Mouse (Mus musculus) myocyte (in vitro differentiated cells): ENCODE measurements around the gene Ltbp1. TPM values are rescaled to one million over a fixed set of nuclear protein-coding genes. Genes with fewer than 3 reads are reported as not detected.

ENCODE experiments used
- H3K27me3 ChIP-seq: one replicate; pipeline ENCODE4 v1.6.1; 2011; ENCODE audit not compliant: control insufficient read depth, insufficient read depth, insufficient read length
- H3K36me3 ChIP-seq: one replicate; pipeline ENCODE4 v1.6.1; 2011; ENCODE audit not compliant: control insufficient read depth, insufficient read depth
- H3K4me2 ChIP-seq: one replicate; pipeline ENCODE4 v1.6.1; 2011; ENCODE audit warnings: low read depth, control low read depth
- H3K4me3 ChIP-seq: one replicate; pipeline ENCODE4 v1.5.1; 2011; ENCODE audit warnings: mild to moderate bottlenecking, control low read depth, moderate library complexity
- H3K79me2 ChIP-seq: one replicate; pipeline ENCODE4 v1.6.1; 2011; ENCODE audit not compliant: control insufficient read depth, insufficient read depth
- H3ac ChIP-seq: one replicate; pipeline ENCODE4 v1.6.1; 2011; ENCODE audit not compliant: control insufficient read depth, insufficient read length
- CEBPB ChIP-seq: IDR thresholded peaks from 2 replicates; pipeline ENCODE4 v1.6.1; 2011; ENCODE audit warnings: mild to moderate bottlenecking, moderate library complexity; ENCODE audit not compliant: poor library complexity, insufficient read depth, severe bottlenecking
- E2F4 ChIP-seq: IDR thresholded peaks from one replicate; pipeline ENCODE4 v1.6.1; 2011; ENCODE audit warnings: mild to moderate bottlenecking, control low read depth, moderate library complexity; ENCODE audit not compliant: insufficient read depth
- MAX ChIP-seq: IDR thresholded peaks from one replicate; pipeline ENCODE4 v1.6.1; 2011; ENCODE audit warnings: low read depth, mild to moderate bottlenecking, control low read depth
- MYOD1 ChIP-seq, 3 experiments: IDR thresholded peaks; one replicate each; pipeline ENCODE4 v1.6.1; 2011; ENCODE audit warnings: control low read depth in 2 of 3, low read depth in 2 of 3, mild to moderate bottlenecking in 2 of 3, moderate library complexity in 1 of 3; ENCODE audit not compliant: insufficient read length in 2 of 3, control insufficient read depth in 1 of 3
- MYOG ChIP-seq, 3 experiments: IDR thresholded peaks; one replicate each; pipeline ENCODE4 v1.6.1; 2011; ENCODE audit warnings: control low read depth in 2 of 3, low read depth in 2 of 3, mild to moderate bottlenecking in 2 of 3; ENCODE audit not compliant: insufficient read length in 2 of 3, control insufficient read depth in 1 of 3, insufficient read depth in 1 of 3
- POLR2A ChIP-seq: IDR thresholded peaks from one replicate; pipeline ENCODE4 v1.6.1; 2011; ENCODE audit warnings: low read depth, mild to moderate bottlenecking, control low read depth, moderate library complexity; ENCODE audit not compliant: insufficient read length
- POLR2AphosphoS2 ChIP-seq: IDR thresholded peaks from one replicate; pipeline ENCODE4 v1.6.1; 2011; ENCODE audit warnings: low read depth, control low read depth; ENCODE audit not compliant: insufficient read length
- REST ChIP-seq: IDR thresholded peaks from one replicate; pipeline ENCODE4 v1.6.1; 2011; ENCODE audit warnings: mild to moderate bottlenecking, control low read depth, moderate library complexity; ENCODE audit not compliant: insufficient read depth, insufficient read length
- SRF ChIP-seq: IDR thresholded peaks from one replicate; pipeline ENCODE4 v1.6.1; 2011; ENCODE audit warnings: low read depth; ENCODE audit not compliant: control insufficient read depth, insufficient read length
- TCF12 ChIP-seq: IDR thresholded peaks from one replicate; pipeline ENCODE4 v1.6.1; 2011; ENCODE audit warnings: mild to moderate bottlenecking, control low read depth; ENCODE audit not compliant: poor library complexity, insufficient read depth, severe bottlenecking
- TCF3 ChIP-seq: IDR thresholded peaks from one replicate; pipeline ENCODE4 v1.6.1; 2011; ENCODE audit warnings: low read depth, control low read depth; ENCODE audit not compliant: insufficient read length
- USF1 ChIP-seq: IDR thresholded peaks from one replicate; pipeline ENCODE4 v1.6.1; 2011; ENCODE audit warnings: low read depth, mild to moderate bottlenecking, control low read depth, moderate library complexity
- polyA plus RNA-seq: library from polyadenylated mRNA; unstranded; fragments of >200 nt; fragmentation: generic; extraction: Trizol; gene quantifications from one replicate; pipeline ENCODE4 v1.2.1, GENCODE M21; 2012; ENCODE audit warnings: missing spikeins

Ltbp1 gene
- polyA plus RNA-seq, 1 experiment: 19.4 TPM

GRCm38 (mm10) chr17:75000066-75000465 lies 5.3 kb upstream of the Ltbp1 start:
- TF ChIP-seq MYOD1 (IDR thresholded peaks at IDR 0.05; ENCODE audit: control insufficient read depth in 1 of 3, insufficient read length in 2 of 3, low read depth in 2 of 3) (no peak), SRF (no peak), POLR2A (no peak), CEBPB (no peak), USF1 (no peak), REST (no peak), MYOG (IDR thresholded peaks at IDR 0.05; ENCODE audit: control insufficient read depth in 1 of 3, insufficient read depth in 1 of 3, insufficient read length in 2 of 3, low read depth in 2 of 3) (no peak), POLR2AphosphoS2 (no peak), E2F4 (no peak), MAX (no peak), TCF3 (no peak)
- no peaks in the 10 kb centered on the region for H3K27me3 ChIP-seq
- no peak overlapping the region for H3ac ChIP-seq
- H3K79me2 ChIP-seq: no peaks in the 10 kb centered on the region
- no peak overlapping the region for H3K4me3 ChIP-seq
- H3K36me3 ChIP-seq: no peaks in the 10 kb centered on the region
- H3K4me2 ChIP-seq: no peak overlapping the region

- Histone ChIP-seq H3K4me3 (peak overlapping the region; percentile 30), H3ac (no peak overlapping the region), H3K27me3 (no peaks in the 10 kb centered on the region), H3K36me3 (no peaks in the 10 kb centered on the region), H3K79me2 (no peaks in the 10 kb centered on the region), H3K4me2 (peak overlapping the region; percentile 100)
- TF ChIP-seq E2F4: no peak
Measured at GRCm38 (mm10) chr17:75004820-75005219, 548 bp upstream of the Ltbp1 start.

GRCm38 (mm10) chr17:75005685-75006680 lies 615 bp downstream of the Ltbp1 start:
- TF ChIP-seq MYOG (IDR thresholded peaks at IDR 0.05; ENCODE audit: control insufficient read depth in 1 of 3, insufficient read depth in 1 of 3, insufficient read length in 2 of 3, low read depth in 2 of 3) (peak in 1 of 3 experiments; percentile 54), SRF (no peak), REST (no peak), MYOD1 (IDR thresholded peaks at IDR 0.05; ENCODE audit: control insufficient read depth in 1 of 3, insufficient read length in 2 of 3, low read depth in 2 of 3) (peak in 2 of 3 experiments; percentile 42 to 65), E2F4 (no peak), CEBPB (no peak), TCF3 (no peak), POLR2AphosphoS2 (no peak)
- peak overlapping the region; percentile 21 for H3ac ChIP-seq
- peak overlapping the region; percentile 30 for H3K4me3 ChIP-seq
- H3K36me3 ChIP-seq: no peaks in the 10 kb centered on the region
- H3K27me3 ChIP-seq: no peaks in the 10 kb centered on the region
- no peaks in the 10 kb centered on the region for H3K79me2 ChIP-seq
- peak overlapping the region; percentile 100 for H3K4me2 ChIP-seq

DNA sequence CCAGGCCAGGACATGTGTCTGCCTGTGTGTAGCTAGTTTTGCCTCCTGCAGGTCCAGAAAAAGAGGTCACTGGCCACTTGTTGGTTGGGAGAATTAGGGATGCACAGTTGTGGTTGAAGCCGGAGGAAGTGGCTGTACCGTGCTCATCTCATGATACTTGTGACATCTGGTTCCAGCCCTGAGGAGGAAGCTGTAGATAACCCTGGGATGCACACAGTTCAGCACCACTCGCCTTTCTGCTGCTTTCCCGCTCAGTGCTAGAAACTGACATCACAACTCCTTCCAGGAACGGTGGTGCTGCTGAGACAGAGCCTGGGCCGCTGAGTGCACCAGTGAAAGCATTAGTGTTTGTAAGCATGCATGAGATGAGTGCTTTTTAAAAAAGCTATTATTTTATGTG lies 5.6 kb downstream of the Ltbp1 start:
- H3K79me2 ChIP-seq: no peaks in the 10 kb centered on the region
- TF ChIP-seq TCF12 (no peak), MYOD1 (IDR thresholded peaks at IDR 0.05; ENCODE audit: control insufficient read depth in 1 of 3, insufficient read length in 2 of 3, low read depth in 2 of 3) (no peak), E2F4 (no peak), REST (no peak), SRF (no peak), MYOG (IDR thresholded peaks at IDR 0.05; ENCODE audit: control insufficient read depth in 1 of 3, insufficient read depth in 1 of 3, insufficient read length in 2 of 3, low read depth in 2 of 3) (no peak), TCF3 (no peak), MAX (no peak), CEBPB (no peak), USF1 (no peak), POLR2A (no peak), POLR2AphosphoS2 (no peak)
- H3K4me2 ChIP-seq: no peak overlapping the region
- no peaks in the 10 kb centered on the region for H3K36me3 ChIP-seq
- H3K4me3 ChIP-seq: no peak overlapping the region
- no peaks in the 10 kb centered on the region for H3K27me3 ChIP-seq
- H3ac ChIP-seq: no peak overlapping the region

DNA sequence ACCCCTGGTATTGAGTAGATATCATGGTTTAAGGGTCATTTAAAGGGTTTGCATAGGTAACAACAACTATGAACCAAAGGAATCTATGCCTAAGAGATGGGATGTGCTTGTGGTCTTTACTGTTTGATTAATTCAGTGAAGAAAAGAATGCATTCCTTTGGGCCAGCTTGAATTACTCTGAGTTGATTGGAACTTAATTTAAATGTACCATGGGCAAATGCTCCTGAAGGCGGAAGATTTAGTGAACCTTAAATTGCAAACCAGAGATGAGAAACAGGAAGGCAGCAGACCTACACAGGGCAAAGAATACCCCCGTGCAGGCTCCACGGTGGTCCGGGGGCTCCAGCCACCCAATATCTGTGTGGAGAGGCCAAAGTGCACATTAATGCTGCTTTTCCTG lies 7.8 kb downstream of the Ltbp1 start:
- H3K36me3 ChIP-seq: no peaks in the 10 kb centered on the region
- no peaks in the 10 kb centered on the region for H3K79me2 ChIP-seq
- TF ChIP-seq CEBPB: no peak
- no peaks in the 10 kb centered on the region for H3K27me3 ChIP-seq
- H3K4me3 ChIP-seq: no peak overlapping the region
- no peak overlapping the region for H3K4me2 ChIP-seq
- H3ac ChIP-seq: no peak overlapping the region
